Mouse (Mus musculus) neural tube, embryonic 15.5 days (tissue): ENCODE results near the gene Kif11. TPM values are rescaled to one million over a fixed set of nuclear protein-coding genes. Genes with fewer than 3 reads are reported as not detected.
A peak's percentile ranks its signal among the peaks of the same experiment; 100 is the strongest.

Experiments used
- ATAC-seq: fragments of 200-750 bp; cut with Nextera tagmentation; 2 replicates; pipeline ENCODE4 v1.8.0; 2017; ENCODE audit warnings: mild to moderate bottlenecking, moderate TSS enrichment, moderate library complexity; ENCODE audit not compliant: low FRiP score
- H3K27ac ChIP-seq: fragments of 300-500 bp; sonication (generic); replicated peaks from 2 replicates; pipeline ENCODE4 v1.5.1; 2015; ENCODE audit warnings: mild to moderate bottlenecking, inconsistent platforms
- H3K27me3 ChIP-seq: fragments of 300-500 bp; sonication (generic); replicated peaks from 2 replicates; pipeline ENCODE4 v1.6.1; 2015; ENCODE audit warnings: inconsistent platforms
- H3K36me3 ChIP-seq: fragments of 300-500 bp; sonication (generic); 2 replicates; pipeline ENCODE4 v1.6.1; 2015; ENCODE audit warnings: inconsistent platforms
- H3K4me1 ChIP-seq: fragments of 300-500 bp; sonication (generic); 2 replicates; pipeline ENCODE4 v1.6.1; 2015; ENCODE audit warnings: inconsistent platforms
- H3K4me2 ChIP-seq: fragments of 300-500 bp; sonication (generic); 2 replicates; pipeline ENCODE4 v1.6.1; 2015; ENCODE audit warnings: inconsistent platforms, mild to moderate bottlenecking, moderate library complexity
- H3K4me3 ChIP-seq: fragments of 300-500 bp; sonication (generic); replicated peaks from 2 replicates; pipeline ENCODE4 v1.5.1; 2015; ENCODE audit warnings: mild to moderate bottlenecking, inconsistent platforms
- H3K9ac ChIP-seq: fragments of 300-500 bp; sonication (generic); replicated peaks from 2 replicates; pipeline ENCODE4 v1.6.1; 2015; ENCODE audit warnings: mild to moderate bottlenecking, inconsistent platforms
- H3K9me3 ChIP-seq: fragments of 300-500 bp; sonication (generic); replicated peaks from 2 replicates; pipeline ENCODE4 v1.6.1; 2016; ENCODE audit warnings: inconsistent platforms
- WGBS: fragments of 180-500 bp; shearing (Covaris S2); methylation state at CpG from one replicate; pipeline ENCODE4 v1.1.7; 2015; ENCODE audit warnings: mixed read lengths; 5-methylcytosine and 5-hydroxymethylcytosine counted together
- polyA plus RNA-seq: library from polyadenylated mRNA; unstranded; fragments of >200 nt; fragmentation: Nextera tagmentation; extraction: Ambion mirVana; gene quantifications from 2 replicates; pipeline ENCODE4 v1.2.1, GENCODE M21; 2015

Gene Kif11
- polyA plus RNA-seq, 1 experiment from 2014 or later: 6.3 TPM

DNA sequence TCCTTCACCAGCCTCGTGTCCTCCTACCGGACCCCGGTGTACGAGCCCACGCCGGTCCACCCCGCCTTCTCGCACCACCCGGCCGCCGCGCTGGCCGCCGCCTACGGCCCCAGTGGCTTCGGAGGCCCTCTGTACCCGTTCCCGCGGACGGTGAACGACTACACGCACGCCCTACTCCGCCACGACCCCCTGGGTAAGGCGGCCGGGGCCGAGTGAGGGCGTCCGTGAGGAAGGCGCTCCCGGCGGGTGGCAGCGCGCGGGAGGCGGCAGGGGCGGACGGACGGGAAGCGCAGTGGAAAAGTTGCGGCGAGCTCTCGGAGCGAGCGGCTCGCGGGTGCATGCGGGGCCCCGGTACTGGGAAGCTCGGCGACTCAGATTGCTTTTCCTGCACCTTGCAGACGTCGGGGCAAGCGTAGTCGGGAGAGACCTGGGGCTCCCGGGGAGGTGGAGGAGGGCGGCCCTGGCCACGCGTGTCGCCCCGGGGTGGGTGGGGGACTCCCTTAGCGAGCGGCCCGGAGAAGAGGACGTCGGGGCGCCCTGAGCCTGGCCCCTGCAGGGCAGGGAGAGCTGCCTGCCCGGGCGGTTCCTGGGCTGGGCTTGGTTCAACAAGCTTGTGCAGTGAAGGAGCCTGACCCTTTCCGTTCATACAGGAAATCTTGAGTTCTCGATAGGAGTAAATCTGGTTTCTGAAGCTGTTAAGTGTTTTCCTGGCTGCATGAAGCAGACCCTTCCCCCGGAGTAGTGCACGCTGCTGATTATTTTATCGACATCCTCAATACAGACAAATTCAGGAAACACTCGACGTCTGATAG, 59.0 kb downstream of the Kif11 start:
- Histone ChIP-seq H3K27me3 (peaks cover 90% of the 10 kb centered on the region), H3K27ac (peak overlapping the region; percentile 67), H3K9me3 (no peaks in the 10 kb centered on the region), H3K9ac (0 out of 2 replicates have a peak overlapping the region, but pooled peaks have one; percentile 26), H3K4me1 (peaks cover 15% of the 10 kb centered on the region), H3K4me2 (peak overlapping the region; percentile 57), H3K36me3 (no peaks in the 10 kb centered on the region), H3K4me3 (peak overlapping the region; percentile 40)
- ATAC-seq: no peak
- 1% methylated on average over 77 of the region's 77 CpGs for WGBS

DNA sequence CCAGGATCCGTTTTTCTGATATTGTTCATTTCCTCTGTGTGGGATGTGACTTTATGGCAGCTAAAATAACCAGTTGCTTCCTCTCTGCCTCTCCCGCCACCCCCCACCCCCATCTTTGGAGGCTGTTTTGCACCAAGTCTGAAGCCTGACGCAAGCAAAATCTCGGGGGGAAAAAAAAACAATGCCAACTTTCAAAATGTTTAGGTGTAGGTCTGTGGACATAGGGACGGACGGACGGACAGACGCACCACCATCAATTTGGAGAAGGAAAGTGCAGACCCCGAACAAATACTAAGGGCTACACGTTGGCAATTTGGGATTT, 59.6 kb downstream of the Kif11 start:
- WGBS: 7% methylated on average over 10 of the region's 10 CpGs
- no peak for ATAC-seq
- Histone ChIP-seq H3K9me3 (no peaks in the 10 kb centered on the region), H3K4me3 (no peak overlapping the region), H3K9ac (no peak overlapping the region), H3K27me3 (peaks cover 88% of the 10 kb centered on the region), H3K27ac (no peak overlapping the region), H3K36me3 (no peaks in the 10 kb centered on the region), H3K4me2 (peak overlapping the region; percentile 57; the same call in 1 of the 2 replicates), H3K4me1 (peaks cover 15% of the 10 kb centered on the region)

DNA sequence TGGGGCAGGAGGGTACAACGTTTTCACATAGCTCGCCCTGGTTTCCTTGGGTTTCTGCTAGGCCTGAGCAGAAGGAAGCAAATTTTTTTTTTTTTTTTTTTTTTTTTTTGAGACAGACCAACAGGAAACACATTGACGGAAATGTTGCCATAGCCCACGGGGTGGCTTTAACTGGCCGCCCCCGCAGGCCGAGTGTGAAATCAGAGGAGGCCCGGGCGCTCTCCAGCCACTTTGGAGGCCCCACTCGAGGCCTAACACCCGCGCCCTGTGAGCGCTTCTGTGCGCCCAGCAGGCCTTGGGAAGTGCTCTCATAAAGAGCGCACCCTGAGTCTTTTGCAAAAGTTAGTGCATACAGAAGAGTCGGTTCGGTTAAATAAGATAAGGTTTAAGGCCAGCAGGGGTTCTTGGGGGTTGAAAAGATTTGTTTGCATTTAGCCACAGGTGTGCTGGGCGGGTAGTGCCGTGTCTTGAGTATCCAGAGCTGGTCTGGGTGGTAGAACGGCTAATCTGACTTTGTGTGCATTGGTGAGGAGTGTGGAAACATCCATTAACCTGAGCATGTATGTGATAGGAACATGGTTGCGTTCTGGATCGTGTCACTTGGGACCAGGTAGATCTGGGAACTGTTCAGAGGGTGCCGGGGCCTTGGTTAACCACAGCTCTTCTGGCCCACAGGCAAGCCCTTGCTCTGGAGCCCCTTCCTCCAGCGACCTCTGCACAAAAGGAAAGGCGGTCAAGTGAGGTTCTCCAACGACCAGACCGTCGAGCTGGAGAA, 60.5 kb downstream of the Kif11 start:
- H3K4me3 ChIP-seq: no peak overlapping the region
- 4% methylated on average over 28 of the region's 28 CpGs for WGBS
- H3K9ac ChIP-seq: no peak overlapping the region
- H3K27ac ChIP-seq: no peak overlapping the region
- H3K36me3 ChIP-seq: no peaks in the 10 kb centered on the region
- H3K4me1 ChIP-seq: peaks cover 15% of the 10 kb centered on the region
- H3K27me3 ChIP-seq: peaks cover 89% of the 10 kb centered on the region
- peak overlapping the region; percentile 15; the same call in 1 of the 2 replicates for H3K4me2 ChIP-seq
- H3K9me3 ChIP-seq: no peaks in the 10 kb centered on the region
- no peak for ATAC-seq

DNA sequence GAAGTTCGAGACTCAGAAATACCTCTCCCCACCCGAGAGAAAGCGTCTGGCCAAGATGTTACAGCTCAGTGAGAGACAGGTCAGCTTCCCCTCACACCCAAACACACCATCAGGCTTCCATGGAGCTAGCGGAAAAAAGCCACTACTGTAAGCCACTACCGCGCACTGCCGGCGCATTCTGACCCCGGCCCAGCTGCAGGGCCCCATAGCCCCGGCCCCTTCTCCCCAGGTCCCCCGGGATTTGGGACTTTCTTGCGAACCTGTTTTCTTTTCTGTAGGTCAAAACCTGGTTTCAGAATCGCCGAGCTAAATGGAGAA, 61.0 kb downstream of the Kif11 start:
- no peaks in the 10 kb centered on the region for H3K9me3 ChIP-seq
- no peak overlapping the region for H3K27ac ChIP-seq
- 7% methylated on average over 14 of the region's 14 CpGs for WGBS
- no peak for ATAC-seq
- H3K4me1 ChIP-seq: peaks cover 15% of the 10 kb centered on the region
- no peak overlapping the region for H3K9ac ChIP-seq
- H3K4me3 ChIP-seq: no peak overlapping the region
- no peaks in the 10 kb centered on the region for H3K36me3 ChIP-seq
- H3K27me3 ChIP-seq: peaks cover 88% of the 10 kb centered on the region
- no peak overlapping the region for H3K4me2 ChIP-seq

DNA sequence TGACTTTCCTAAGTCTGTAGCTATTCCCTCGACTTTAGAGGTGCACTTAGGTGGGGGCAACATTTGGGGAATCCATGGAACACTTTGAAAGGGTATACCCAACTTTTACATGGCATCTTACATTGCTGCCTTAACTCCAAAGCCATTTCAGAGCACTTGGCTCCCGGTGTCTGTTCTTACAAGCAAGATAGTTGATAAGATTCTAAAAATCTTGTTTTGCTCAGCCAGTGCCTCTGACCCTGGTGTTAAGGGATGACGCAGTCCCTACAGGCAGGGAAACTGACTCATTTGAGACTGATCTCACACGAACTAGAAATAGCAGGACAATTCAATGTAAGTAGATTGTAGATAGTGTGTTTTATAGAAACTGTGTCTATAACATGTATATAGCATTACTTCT, 64.0 kb downstream of the Kif11 start:
- peaks cover 64% of the 10 kb centered on the region for H3K27me3 ChIP-seq
- no peaks in the 10 kb centered on the region for H3K36me3 ChIP-seq
- H3K4me3 ChIP-seq: no peak overlapping the region
- 77% methylated on average over 4 of the region's 4 CpGs for whole genome bisulfite sequencing
- H3K9ac ChIP-seq: no peak overlapping the region
- ATAC-seq: no peak
- H3K27ac ChIP-seq: no peak overlapping the region
- no peaks in the 10 kb centered on the region for H3K9me3 ChIP-seq
- H3K4me1 ChIP-seq: peaks cover 4% of the 10 kb centered on the region
- H3K4me2 ChIP-seq: no peak overlapping the region

DNA sequence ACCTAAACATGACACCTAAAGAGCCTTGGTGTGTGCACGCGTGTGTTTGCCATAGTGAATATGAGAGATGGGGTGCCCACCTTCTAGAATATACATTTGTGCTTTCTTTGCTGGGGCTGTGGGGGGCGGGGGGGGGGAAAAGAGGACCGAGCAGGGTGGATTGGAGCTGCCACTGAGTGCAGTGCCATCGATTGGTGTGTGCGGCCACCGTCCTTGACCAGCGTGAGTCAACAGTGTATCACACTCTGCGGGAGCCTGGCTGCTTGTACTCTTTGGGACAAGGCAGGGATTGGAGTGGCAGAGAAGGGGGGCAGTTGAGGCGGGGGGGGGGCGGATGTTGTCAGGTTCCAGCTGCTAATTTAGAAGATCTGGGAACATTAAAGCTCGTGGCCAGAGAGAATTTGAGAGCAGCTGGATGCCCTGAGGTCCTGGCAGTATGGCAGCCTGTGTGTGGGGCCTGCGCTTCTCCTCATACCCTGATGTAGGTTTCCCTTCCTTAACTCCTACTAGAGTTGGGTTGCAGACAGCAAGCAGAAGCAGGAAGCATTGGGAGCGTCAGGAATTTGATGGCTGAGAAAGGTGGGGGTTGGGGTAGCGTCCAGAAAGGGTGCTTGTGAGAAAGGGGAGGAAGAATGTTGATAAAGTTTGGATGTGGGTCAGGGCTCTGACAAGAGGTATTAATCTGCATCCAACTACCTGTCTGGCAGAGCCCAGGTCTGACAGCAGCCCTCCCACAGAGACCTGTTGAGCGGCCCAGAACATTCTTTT, 64.7 kb downstream of the Kif11 start:
- H3K9ac ChIP-seq: no peak overlapping the region
- ATAC-seq: no peak
- no peaks in the 10 kb centered on the region for H3K4me1 ChIP-seq
- no peak overlapping the region for H3K4me2 ChIP-seq
- no peak overlapping the region for H3K4me3 ChIP-seq
- 81% methylated on average over 16 of the region's 16 CpGs for WGBS
- H3K36me3 ChIP-seq: no peaks in the 10 kb centered on the region
- no peaks in the 10 kb centered on the region for H3K9me3 ChIP-seq
- H3K27ac ChIP-seq: no peak overlapping the region
- H3K27me3 ChIP-seq: peaks cover 58% of the 10 kb centered on the region

DNA sequence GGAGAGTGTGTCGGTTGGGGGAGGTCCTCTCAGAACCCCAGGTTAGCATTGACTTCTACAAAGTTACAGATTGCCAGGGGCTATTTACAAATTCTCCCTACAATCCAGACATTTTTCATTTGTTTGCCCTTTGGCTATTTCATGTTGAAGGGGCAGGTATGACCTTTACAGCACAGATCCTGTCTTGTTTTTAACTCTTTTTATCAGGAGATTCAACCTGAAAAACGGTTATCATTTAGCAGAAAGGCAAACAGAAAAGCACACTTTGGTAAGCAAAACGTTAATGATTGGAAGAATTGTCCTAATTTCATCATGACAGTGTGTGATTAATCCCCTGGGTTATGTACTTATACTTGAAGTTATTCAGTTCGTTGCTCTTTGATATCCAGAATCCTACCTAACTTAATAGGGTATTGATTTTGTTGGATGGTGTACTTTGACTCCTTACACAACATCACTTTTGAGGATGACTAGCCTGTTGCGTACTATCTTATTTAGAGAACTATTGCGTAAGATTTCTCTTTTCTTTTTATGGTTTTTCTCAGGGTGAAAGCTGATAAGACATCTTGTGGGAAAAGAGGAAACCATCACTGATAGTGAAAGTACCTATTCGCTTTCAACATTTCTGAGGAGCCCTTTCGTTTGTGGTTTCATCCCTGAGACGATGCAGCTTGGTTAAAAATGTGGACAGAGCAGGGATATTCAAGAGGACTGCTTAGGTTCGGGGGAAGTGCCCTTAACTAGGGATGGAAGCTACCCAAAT, 66.5 kb downstream of the Kif11 start:
- no peak overlapping the region for H3K4me2 ChIP-seq
- H3K9ac ChIP-seq: no peak overlapping the region
- no peaks in the 10 kb centered on the region for H3K9me3 ChIP-seq
- no peaks in the 10 kb centered on the region for H3K36me3 ChIP-seq
- peaks cover 40% of the 10 kb centered on the region for H3K27me3 ChIP-seq
- 83% methylated on average over 10 of the region's 10 CpGs for WGBS
- ATAC-seq: no peak
- H3K4me3 ChIP-seq: no peak overlapping the region
- H3K4me1 ChIP-seq: no peaks in the 10 kb centered on the region
- no peak overlapping the region for H3K27ac ChIP-seq

DNA sequence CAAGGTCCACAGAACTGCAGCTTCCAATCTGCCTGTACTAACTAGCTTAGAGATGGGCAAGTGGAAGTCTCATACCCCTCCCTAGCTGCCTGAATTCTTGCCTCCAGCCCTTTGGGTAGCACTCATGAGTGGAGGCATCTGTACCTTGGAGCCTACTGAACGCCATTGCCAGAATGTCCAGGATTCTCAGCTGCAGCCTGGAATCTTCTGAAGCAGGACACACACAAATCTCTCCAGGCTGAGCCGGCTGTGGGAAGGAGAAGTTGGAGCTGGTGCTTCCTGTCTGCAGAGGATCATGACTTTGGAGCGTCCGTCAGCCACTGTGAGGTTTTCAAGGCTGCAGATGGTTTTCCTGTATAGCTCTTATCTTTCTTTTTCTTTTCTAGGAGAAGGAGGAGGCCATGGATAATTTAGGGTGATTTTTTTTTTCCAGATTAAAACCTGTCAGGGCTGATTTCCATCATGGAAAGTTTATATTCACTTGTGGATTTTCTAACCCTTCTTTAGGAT, 67.5 kb downstream of the Kif11 start:
- 80% methylated on average over 4 of the region's 4 CpGs for WGBS
- no peaks in the 10 kb centered on the region for H3K9me3 ChIP-seq
- H3K4me2 ChIP-seq: no peak overlapping the region
- no peak overlapping the region for H3K4me3 ChIP-seq
- H3K4me1 ChIP-seq: no peaks in the 10 kb centered on the region
- H3K27me3 ChIP-seq: peaks cover 34% of the 10 kb centered on the region
- H3K27ac ChIP-seq: no peak overlapping the region
- no peak overlapping the region for H3K9ac ChIP-seq
- no peak for ATAC-seq
- no peaks in the 10 kb centered on the region for H3K36me3 ChIP-seq

DNA sequence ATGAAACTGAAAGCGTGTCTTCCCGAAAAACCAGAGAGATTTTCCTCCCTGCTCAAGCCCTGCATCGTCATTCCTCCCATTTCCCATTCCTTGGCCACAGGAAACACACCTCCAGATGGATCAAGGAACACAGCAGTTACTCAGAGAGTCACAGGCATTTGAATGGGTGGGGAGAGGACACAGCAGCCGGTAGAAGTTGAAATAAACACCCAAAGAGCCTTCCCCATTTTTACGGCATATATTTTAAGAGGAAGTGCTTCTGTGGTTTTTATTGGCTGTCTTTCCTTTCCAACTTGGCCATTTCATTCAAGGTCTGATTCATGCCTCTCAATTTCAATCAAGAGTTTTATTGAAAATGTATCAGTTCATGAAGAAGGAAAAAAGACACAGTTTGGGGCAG, 72.0 kb downstream of the Kif11 start:
- no peaks in the 10 kb centered on the region for H3K9me3 ChIP-seq
- no peak overlapping the region for H3K4me2 ChIP-seq
- no peak overlapping the region for H3K9ac ChIP-seq
- peaks cover 4% of the 10 kb centered on the region; the same call in 1 of the 2 replicates for H3K27me3 ChIP-seq
- no peak overlapping the region for H3K27ac ChIP-seq
- no peak overlapping the region for H3K4me3 ChIP-seq
- no peaks in the 10 kb centered on the region for H3K36me3 ChIP-seq
- no peaks in the 10 kb centered on the region for H3K4me1 ChIP-seq
- ATAC-seq: no peak
- WGBS: 61% methylated on average over 5 of the region's 5 CpGs

DNA sequence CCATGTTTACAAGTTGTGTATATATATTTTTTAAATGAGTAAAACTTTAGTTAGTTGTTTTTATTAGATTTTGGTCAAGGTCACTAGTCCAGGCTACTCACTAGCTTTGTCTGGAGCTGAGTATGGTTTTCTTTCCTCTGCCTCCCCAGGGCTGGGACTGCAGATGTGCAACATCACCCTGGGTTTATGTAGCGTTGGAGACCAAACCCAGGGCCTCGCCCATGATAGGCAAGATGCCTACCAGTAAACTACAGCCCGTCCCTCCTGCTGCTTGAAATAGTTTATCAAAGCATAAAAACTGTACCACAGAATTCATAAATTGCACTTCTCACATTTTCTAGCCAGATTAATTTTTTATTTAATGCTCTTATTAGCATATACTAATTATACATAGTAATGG, 73.0 kb downstream of the Kif11 start:
- WGBS: 90% methylated on average over 3 of the region's 3 CpGs
- no peak for ATAC-seq
- no peak overlapping the region for H3K4me2 ChIP-seq
- H3K4me3 ChIP-seq: no peak overlapping the region
- H3K9me3 ChIP-seq: no peaks in the 10 kb centered on the region
- no peak overlapping the region for H3K9ac ChIP-seq
- H3K27ac ChIP-seq: no peak overlapping the region
- no peaks in the 10 kb centered on the region for H3K36me3 ChIP-seq
- H3K4me1 ChIP-seq: no peaks in the 10 kb centered on the region
- no peaks in the 10 kb centered on the region for H3K27me3 ChIP-seq

DNA sequence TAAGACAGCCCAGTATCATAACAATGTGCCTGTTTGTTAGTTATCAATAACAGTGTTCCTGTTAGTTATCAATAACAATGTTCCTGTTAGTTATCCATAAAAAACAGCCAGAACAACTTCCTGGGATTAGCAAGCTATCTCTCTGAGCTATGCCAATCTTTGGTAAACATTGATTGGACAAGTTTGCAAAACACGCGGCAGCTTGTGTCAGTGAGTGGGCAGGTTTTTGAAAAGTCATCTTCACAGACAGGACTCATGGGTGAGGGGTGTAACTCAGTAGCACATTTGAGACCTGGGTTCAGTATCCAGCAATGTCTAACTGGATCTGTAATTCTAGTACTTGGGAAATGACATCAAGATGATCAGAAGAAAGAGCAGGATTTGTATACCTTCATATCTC, 79.3 kb downstream of the Kif11 start:
- no peak overlapping the region for H3K27ac ChIP-seq
- H3K9me3 ChIP-seq: no peaks in the 10 kb centered on the region
- H3K9ac ChIP-seq: no peak overlapping the region
- WGBS: 96% methylated on average over 2 of the region's 2 CpGs
- H3K4me2 ChIP-seq: no peak overlapping the region
- H3K36me3 ChIP-seq: no peaks in the 10 kb centered on the region
- no peak overlapping the region for H3K4me3 ChIP-seq
- no peak for ATAC-seq
- H3K4me1 ChIP-seq: peaks cover 5% of the 10 kb centered on the region; the same call in 1 of the 2 replicates
- H3K27me3 ChIP-seq: no peaks in the 10 kb centered on the region
